Mouse (Mus musculus) heart, postnatal 14 days (tissue): ENCODE measurements around the gene Ttyh1. TPM values are rescaled to one million over a fixed set of nuclear protein-coding genes. Genes with fewer than 3 reads are reported as not detected.

Experiments used
- DNase-seq, 2 experiments: peaks; one replicate each; pipeline ENCODE4 v3.0.0; 2021 to 2022
- intact Hi-C: fragments of 180-260 bp; cut with DNase I; formaldehyde crosslinking; loops from one replicate; pipeline ENCODE4 v1.15.1; 2025
- long read RNA-seq, 2 experiments: library from polyadenylated mRNA; stranded (forward); transcript quantifications; one replicate each; pipeline ENCODE4 v2.0.0; 2021
- total RNA-seq, 2 experiments: library from RNA; stranded (reverse); gene quantifications; 2 replicates each; pipeline ENCODE4 v1.2.3; 2021

The Ttyh1 gene
- total RNA-seq: 1 to 10 TPM; 1.9 to 2.0 TPM
- long read RNA-seq, experiment 1, partial matches to known transcripts: 3 of 4 reads
- long read RNA-seq, experiment 1, other reads (novel, unspliced or antisense): 0 of 4 reads
- long read RNA-seq, experiment 2, partial matches to known transcripts: 0 of 1 reads
- long read RNA-seq, experiment 2, other reads (novel, unspliced or antisense): 0 of 1 reads

DNA sequence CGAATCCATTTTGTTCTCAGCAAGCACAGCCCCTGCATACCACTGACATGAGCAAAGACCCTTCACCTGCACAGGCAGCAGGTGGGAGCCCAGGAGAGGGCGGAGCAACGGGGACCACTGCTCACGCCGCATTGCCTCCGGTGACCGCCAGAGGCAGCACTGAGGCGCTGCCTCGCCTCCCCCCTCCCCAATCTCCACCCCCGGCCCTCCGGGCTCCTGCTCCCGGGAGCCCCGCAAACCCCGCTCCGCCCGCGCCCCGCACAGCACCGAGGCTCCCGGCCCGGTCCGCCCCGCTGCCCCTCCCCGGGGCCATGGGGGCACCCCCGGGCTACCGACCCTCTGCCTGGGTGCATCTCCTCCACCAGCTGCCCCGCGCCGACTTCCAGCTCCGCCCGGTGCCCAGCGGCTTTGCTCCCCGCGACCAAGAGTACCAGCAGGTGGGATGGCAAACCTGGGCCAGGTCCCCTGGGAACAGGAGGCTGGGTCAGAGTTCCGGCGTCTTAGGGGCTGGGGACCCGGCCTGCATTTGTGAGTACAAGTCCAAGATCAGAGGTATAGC lies at the start of gene Ttyh1:
Gene Ttyh1, plus strand, starts transcription at position 65 of the 559 bp plus-strand sequence.
- intact Hi-C loops: no loop called here
- no peak for DNase-seq

DNA sequence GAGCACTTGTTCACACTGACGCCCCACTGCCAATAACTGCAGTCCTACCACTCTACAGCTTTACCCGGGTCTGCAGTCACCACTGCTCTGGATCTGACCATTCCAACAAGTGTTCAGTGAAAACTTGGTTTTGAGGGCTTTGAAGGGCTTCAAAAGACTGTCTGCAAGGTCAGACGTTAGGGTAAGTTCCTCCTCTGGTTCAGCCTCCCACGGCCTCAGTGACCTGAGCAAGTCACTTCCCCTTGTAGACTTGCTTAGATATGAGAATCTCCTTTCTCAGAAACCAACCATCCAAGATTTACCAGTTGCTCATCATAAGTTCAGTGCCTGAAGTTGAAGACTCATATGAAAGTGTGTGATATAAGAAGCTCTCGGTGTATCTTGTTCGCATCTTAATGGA lies 48.1 kb upstream of the Ttyh1 start:
- no peak for DNase-seq
- intact Hi-C loops: no loop called here

DNA sequence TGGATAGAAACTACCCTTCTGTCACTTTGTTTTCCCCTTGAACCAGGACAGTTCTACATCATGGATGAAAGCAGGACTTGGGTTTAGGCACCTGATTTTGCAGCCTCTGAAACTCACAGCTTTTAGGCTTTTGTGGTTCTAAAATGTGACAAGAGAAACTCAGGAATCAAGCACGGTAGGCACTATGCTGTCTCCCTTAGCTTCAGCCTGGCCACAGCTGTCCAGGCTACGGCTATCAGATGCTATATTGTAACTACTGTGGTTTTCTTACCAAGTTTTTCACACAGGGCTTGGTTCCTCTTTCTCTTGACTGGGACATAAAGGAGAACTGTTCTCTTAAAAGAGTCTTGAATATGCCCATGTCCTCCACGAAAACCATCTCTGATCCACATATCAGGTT lies 46.1 kb upstream of the Ttyh1 start:
- intact Hi-C loops: no loop called here
- DNase-seq: no peak

DNA sequence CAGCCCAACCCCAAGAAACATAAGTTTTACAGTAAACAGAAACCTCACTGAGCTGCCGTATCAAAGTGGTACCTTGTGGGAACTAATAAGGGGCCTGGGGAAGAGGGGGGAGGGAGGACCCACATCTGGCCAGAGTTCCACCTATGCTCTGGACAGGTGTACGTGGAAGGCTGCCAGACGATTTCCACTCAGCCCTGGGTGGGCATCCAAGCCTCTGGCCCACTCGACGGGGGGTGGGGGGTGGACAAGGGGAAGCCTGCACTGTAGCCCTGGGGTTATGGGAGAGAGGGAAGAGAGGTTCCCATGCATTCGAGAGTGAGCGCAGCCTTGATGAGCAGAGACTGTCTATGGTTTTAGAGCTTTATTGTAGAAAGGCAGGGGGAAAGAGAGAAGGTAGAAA lies 39.7 kb upstream of the Ttyh1 start:
- DNase-seq: no peak
- intact Hi-C loops: no loop called here

DNA sequence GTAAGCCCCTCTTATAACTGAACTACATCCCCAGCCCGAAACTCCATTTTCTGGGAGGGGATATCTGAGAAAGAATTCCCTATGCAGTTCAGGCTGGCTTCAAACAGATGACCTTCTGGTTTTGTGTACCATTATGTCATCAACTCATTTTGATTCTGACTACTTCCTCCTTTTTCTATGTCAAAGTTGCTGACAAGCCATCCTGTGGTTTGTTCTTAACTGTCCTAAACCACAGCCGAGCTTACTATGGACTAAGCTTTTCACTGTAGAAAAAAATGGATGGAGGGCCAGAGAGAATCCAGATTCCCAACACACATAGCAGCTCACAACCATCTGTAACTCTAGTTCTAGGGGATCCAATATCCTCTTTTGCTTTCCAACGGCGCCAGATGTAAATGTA lies 38.7 kb upstream of the Ttyh1 start:
- DNase-seq: no peak

DNA sequence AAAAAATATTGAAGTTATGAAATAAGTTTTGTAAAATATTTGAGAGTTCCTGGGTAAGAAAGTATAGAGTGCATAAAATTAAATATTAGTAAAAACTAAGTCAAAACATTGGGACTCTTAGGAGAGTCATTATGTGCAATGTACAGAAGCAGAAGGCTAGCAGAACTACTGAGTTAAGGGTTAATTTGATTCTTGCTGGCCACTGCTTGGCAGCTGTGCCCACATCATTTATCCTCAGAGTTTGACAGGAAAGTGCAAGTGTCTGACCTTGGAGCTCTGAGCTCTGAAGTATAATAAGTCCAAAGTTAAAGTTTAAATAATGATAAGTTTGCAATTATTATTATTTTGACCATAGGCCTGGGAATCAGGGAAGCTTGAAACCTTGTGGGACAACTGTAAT lies 37.5 kb upstream of the Ttyh1 start:
- DNase-seq: no peak
- intact Hi-C loops: no loop called here

More for the DNA sequence above, 38.7 kb upstream of the Ttyh1 start:
- intact Hi-C loops: no loop called here

DNA sequence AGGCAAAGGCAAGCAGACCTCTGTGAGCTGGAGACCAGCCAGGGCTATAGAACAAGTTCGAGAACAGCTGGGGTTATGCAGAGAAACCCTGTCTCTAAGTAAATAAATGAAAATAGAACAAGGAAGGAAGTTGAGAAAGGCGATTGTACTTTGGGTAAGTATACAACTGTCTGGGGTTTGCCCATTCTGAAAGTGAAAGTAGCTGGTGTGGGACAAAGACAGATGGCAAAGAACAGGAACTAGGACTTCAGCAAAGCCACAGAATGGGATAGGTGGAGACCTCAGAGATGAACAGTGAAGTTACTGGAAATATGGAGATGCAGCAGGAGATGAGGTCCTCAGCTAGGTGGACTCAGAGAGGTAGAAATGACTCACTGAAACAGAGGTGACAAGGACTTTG lies 36.4 kb upstream of the Ttyh1 start:
- intact Hi-C loops: no loop called here
- DNase-seq: peak; percentile 12 to 19

DNA sequence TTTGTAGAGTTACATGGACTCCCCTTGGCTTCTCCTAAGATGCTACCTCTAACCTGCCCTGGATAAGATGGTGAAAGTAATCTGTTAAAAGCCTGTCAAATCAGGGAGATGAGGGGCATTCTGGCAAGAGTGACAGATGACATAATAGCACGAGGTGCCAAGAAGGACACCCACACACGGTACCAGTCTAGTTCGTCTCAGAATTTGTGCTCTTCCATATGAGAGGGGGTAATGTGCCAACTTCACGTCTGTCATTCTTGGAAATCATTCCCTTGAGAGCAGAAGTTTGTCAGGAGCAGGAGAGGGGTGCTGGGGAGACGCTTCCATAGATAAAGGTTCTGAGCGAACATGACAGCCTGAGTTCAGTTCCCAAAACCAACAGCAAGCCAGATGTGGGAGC lies 35.0 kb upstream of the Ttyh1 start:
- intact Hi-C loops: no loop called here

DNA sequence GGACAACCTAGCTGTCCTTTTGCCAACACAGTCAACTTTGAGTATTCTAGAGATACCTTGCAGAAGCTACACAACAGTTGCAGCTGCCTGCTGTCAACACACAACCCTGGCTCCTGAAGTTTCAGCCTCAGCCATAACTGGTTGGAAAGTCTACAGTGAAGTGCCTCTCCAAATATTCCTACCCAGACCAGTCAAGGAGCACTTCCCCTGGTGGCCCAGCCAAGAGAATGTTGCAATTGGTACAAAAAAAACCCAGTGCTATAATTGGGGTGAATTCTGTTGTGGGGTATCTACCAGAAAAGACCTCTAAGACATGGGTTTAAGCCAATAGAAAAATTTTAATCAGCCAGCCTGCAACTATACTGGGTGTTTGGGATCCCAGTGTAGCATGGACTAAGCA lies 33.6 kb upstream of the Ttyh1 start:
- DNase-seq: no peak
- intact Hi-C loops: no loop called here

More for the DNA sequence above, 35.0 kb upstream of the Ttyh1 start:
- DNase-seq: no peak

DNA sequence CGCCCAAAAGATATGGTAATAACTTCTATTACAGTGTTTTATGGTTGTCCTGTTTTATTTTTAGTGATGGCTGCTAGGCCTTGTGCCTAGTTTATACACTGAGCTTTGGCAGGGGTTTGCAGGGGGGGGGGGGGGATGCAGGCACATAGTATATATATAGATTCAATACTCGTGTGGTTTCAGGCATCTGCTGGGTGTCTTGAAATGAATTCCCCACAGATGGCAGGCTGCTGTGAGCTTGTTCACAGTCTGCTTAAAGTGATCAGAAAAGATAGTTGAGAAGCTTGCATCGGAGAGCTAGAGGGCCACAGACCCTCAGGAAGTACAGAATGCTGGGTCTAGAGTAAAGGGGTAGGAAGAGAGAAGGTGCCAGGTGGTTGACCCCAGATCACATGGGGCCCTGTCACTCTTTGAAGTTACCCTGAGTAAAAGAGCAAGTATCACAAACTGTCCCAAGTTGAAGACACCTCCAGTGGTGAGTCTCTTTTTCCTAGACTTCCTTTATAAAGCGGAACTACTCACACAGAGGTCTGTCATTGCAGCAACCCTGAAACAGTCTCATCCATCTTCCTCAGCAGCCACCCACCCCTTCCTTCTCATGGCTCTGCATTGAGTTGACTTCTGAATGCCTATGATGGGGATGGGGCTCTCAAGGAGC lies 31.8 kb upstream of the Ttyh1 start:
- no peak for DNase-seq

DNA sequence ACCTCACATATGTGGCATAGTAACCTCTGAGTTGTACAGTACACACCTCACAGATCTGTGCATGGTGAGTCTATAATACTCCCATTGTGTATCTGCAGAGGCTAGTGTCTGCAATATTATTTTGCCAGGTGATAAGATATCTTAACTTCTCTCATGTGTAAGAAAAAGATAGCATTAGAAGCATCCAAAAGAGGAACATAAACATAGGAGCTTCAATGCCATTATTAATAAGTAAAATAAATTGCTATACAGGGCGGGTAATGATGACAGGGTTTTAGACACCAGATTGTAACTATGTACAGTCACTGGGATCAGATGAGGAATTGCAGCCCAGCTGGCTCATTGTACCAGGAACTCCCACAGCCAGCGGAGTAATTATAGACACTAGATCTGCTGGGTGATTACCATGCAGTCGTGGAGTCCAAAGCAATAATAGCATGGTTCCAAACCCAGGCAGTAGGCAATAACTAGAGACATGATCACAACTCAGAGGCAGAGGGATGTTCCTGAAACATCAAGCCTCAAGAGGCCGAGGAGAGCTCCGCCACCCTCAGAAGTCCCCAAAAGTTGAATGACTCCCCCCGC lies 31.2 kb upstream of the Ttyh1 start:
- no peak for DNase-seq
- intact Hi-C loops: no loop called here

More for the DNA sequence above, 31.8 kb upstream of the Ttyh1 start:
- intact Hi-C loops: no loop called here

DNA sequence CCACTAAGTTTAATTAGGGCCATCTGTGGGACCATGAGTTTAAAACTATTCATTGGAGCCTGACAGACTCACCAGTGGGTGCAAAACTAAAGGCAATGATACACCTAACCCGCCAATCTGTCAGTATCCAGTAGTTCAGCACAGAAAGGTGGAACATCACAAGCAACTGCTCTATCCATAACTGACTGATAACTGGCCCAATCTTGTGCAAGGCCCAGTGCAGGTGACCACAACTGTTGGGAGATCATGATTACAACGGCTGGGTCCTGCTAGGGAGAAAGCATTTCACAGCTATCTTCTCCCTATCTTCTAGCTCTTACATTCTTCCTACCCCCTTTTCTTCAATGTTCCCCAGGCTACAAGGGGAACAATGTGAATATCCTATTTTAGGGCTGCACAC lies 30.5 kb upstream of the Ttyh1 start:
- intact Hi-C loops: no loop called here
- no peak for DNase-seq

DNA sequence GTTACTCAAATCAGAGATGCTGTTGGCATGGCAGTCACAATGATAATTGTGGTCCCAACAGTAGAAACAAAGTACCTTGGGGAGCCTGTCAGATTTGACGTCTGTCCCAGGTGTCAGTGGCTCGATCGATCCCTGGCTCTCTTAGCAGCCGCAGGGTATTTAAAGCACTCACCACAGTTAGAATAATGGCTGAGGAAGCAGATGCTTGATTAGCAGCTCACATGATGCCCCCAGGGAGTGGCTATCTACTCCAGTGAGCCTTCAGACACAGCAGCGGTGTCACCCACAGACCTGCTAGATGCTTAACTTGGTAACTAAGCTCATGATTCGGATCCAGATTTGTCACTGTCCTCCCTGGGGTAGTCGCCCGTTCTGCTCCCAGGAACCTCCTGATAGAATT lies 28.0 kb upstream of the Ttyh1 start:
- DNase-seq: no peak
- intact Hi-C loops: no loop called here

DNA sequence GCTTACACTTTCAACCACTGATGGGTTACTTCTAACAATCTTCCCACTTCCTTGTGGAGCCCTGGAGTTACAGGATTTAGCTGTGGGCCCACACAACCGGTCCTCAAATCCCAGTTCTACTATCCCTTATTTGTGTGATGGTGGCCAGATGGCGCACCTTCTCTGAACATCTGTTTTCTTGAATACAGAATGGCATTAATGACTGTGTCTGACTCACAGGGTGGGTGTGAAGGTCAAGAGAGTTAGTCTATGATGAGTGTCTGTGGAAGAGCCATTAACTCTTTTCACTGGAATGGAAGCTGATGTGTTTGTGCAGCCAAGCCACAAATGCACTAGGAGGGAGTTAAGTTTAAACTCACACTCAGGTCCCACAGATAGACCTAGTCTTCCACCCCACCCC lies 20.9 kb upstream of the Ttyh1 start:
- no peak for DNase-seq
- intact Hi-C loops: no loop called here

DNA sequence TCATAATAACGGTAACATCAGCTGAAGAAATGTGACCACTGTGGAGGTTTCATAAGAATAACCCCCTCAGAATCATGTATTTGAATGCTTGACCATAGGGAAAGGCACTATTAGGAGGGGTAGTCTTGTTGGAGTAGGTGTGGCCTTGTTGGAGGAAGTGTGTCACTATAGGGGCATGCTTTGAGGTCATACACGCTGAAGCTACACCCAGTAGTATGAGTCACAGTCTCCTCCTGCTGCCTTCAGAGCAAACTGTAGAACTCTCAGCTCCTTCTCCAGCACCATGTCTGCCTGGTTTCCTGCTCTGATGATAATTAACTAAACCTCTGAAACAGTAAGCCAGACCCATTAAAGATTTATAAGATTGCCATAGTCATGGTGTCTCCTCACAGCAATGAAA lies 20.4 kb upstream of the Ttyh1 start:
- intact Hi-C loops: no loop called here
- DNase-seq: no peak

DNA sequence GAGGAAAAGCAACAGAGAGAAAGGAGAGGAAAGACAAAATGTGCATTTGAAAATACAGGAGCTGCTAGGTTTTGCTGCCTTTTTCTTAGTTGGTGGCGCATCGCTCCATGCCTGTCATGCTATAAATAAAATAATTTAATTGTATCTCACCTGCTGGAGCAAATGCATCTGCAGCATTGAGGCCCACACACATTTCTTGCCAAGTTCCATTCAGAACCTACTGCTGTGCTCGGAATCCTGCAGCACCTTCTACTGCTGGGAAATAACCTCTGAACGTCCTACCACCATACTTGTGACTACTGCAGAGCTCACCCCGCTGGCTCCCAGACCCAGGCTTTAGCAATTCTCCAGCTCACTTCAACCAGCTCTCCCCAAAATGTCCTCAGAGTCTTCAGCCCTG lies 18.1 kb upstream of the Ttyh1 start:
- DNase-seq: no peak
- intact Hi-C loops: no loop called here

DNA sequence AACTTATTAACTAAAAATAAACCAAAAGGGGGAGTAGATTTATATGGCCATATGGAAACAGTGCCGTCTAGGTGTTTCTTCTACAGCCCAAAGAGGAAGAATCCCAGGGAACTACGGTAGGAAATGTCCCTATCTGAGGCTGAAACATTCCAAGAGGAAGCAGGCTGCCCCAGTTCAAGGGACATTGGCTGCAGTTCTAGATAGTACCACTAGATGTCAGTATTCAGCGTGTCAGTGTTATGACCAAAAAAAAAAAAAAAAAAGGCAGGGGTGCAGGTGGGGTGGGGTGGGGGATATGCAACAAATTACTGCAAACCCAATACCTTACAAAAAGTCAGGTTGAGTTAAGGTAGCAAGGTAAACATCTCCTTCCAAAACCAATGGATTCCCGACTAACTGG lies 15.8 kb upstream of the Ttyh1 start:
- DNase-seq: peak in 1 of 2 experiments; percentile 45
- intact Hi-C loops: loop anchor here (2.0 kb wide), 1 partner anchor 323 kb away; no protein-coding TSS in a partner anchor

DNA sequence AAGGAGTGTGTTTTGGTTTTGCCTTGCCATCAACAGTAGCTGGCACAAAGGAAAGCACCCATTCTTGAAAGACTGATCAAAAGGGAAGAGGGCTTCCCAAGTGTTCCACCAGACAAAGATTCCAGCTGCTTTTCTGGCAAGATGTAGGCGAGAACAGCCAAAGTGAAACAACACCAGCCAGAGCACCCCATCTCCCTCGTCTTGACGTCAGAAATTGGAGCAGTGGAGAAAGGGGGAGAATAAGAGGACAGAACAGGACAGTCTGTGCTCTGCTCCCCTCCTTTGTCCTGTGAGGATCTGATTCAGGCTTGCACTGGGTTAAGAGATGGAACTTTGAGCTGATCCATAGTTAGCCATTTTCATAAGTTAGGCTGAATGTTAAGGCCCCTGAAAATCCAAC lies 7.4 kb upstream of the Ttyh1 start:
- intact Hi-C loops: no loop called here
- DNase-seq: no peak

DNA sequence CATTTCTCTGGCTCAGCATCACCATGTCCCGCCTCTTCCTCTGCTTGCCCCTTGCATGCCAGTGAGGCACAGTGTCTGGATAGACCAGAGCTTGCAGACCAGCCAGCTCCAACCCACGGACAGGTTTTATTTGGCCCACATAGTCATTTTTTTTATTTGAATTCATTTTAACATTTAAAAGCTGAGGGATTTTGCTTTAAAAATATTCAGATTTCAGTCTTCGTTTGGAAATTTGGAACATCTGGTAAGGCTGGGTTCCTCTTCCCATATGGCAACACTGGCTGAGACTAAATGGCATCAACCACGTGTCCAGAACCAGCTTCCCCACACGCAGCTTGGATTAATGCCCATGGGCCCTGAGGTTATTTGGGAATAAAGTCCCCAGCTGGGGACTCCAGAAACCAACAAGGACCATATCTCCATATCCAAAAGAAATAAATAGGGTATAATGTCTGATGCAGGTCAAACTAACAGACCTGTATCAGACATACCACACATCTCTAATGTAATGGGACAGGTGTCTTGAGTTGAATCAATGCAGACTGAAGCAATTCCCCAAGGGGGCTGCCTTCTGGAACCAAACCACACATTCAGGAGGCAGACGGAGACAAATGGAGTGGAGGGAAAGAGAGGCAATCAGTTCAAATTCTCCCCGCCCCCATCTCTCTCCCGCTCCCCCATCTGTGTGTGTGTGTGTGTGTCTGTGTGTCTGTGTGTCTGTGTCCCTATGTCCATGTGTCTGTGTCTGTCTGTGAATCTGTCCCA lies 2.0 kb upstream of the Ttyh1 start:
- intact Hi-C loops: no loop called here

DNA sequence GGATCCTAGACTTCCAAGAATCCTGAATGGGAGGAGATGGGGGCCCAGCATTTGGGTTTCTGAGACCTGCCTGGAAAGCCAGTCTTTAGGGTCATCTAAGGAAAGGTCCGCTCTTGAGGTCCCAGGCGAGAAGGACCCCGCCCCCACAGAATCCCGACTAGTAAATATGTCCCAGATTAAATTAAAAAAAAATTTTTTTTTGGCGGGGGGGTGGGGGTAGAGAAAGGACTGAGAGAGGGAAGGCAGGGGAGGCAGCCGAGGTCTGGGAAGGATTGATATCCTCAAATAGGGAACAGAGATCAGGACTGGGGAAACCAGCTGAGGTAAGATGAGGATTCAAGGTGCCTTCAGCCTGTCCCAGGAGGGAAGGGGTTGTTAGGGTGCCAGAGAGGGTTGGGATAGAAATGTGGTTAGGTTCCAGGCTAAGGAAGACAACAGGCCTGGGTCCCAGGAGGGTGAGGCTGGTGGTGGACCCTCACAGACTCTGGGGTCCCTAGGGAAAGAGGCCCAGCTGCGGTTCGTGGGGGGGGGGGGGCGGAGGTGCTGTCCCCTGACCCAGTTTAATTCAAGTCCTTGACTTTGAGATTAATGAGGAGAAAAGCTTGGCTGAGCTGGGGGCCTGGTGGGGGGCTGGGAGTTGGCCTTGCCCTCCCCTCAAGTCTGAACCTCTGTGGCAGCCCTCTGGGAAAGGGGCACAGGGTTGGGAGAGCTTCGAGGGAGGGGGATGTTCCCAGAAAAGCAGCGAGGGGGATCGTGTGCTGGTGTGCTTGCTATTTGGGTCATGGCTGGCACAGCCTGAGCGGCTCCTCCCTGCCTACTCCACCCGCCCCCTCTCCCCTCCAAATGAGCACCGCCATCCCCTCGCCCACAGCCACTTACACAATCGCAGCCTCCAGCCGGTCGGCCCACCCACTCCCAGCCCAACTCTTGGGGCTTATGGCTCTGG lies 1.0 kb downstream of the Ttyh1 start:
- intact Hi-C loops: no loop called here
- DNase-seq: no peak

More for the DNA sequence above, 2.0 kb upstream of the Ttyh1 start:
- no peak for DNase-seq
